Mouse (Mus musculus): ENCODE results near the gene Mycs. TPM values are rescaled to one million over a fixed set of nuclear protein-coding genes. Genes with fewer than 3 reads are reported as not detected.

Gene Mycs
- polyA plus RNA-seq (2014; fragmentation: Nextera tagmentation; extraction: Ambion mirVana): not detected in 2 replicates

DNA sequence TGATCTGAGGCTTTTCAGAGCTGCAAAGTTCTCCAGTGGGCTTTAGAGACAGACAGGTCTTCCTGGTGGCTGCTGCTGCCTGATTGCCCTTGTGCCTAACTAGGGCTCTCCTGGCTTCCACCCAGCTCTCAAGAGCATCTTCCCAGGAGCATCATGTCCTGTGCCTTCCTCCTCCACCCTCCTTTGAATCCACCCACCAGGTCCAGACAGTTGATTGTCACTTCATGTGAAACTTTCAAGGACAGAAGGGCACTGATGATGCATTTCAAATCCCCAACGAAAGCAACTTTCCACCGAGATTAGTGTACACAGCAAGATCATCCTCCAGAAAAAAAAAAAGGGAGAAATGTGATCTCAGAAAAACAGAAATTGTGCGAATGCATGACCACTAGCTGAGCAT lies at the start of gene Mycs:
Gene Mycs, minus strand, starts transcription at position 101 of the 400 bp plus-strand sequence.
- no peaks in the 10 kb centered on the region for H3K4me1 ChIP-seq (ENCODE audit: insufficient read depth)
- peak within 1 kb of the TSS; percentile 7; the same call in 1 of the 2 replicates for H3K4me2 ChIP-seq
- H3K36me3 ChIP-seq (ENCODE audit: insufficient read depth): no peaks in the 10 kb centered on the region
- no peak within 1 kb of the TSS for H3K4me3 ChIP-seq (ENCODE audit: low read depth, low read length)
- ATAC-seq (ENCODE audit: insufficient read depth) (no peak), DNase-seq (no peak)
- H3K9ac ChIP-seq: no peak within 1 kb of the TSS
- H3K27me3 ChIP-seq (ENCODE audit: insufficient read depth, low read length): no peaks in the 10 kb centered on the region
- 70% methylated on average over 3 of the region's 3 CpGs for WGBS
- no peaks in the 10 kb centered on the region for H3K9me3 ChIP-seq (ENCODE audit: low read depth, low read length)
- TF ChIP-seq CTCF (IDR thresholded peaks at IDR 0.05; ENCODE audit: low read depth): no peak
- H3K27ac ChIP-seq (ENCODE audit: low read depth): no peak within 1 kb of the TSS

DNA sequence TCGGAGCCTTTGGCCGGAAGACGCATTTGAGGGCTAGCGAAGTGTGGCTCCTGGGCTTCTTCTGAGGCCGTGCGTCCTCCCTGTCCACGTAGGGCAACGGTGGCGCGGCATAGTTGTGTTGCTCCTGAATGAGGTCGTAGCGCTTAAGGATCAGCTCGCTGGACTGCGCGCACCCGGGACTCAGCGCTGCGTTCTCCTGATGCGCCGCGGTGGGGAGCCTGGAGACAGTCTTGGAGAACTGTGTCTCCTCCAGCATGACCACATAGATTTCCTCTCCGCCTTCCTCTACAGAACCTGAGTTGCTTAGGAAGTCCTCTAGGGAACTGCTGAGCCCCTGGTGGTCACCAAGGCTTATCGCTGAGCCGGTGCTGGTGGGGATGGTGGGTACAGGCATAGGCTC lies 1.0 kb downstream of the Mycs start:
- DNase-seq: peak; percentile 0
- Histone ChIP-seq H3K27ac (ENCODE audit: low read depth) (no peak overlapping the region), H3K27me3 (ENCODE audit: insufficient read depth, low read length) (no peaks in the 10 kb centered on the region), H3K4me2 (peak overlapping the region; percentile 7; the same call in 1 of the 2 replicates), H3K36me3 (ENCODE audit: insufficient read depth) (no peaks in the 10 kb centered on the region), H3K9me3 (ENCODE audit: low read depth, low read length) (no peaks in the 10 kb centered on the region), H3K4me3 (ENCODE audit: low read depth, low read length) (no peak overlapping the region), H3K9ac (no peak overlapping the region), H3K4me1 (ENCODE audit: insufficient read depth) (no peaks in the 10 kb centered on the region)
- TF ChIP-seq CTCF (IDR thresholded peaks at IDR 0.05; ENCODE audit: low read depth): no peak
- WGBS: 18% methylated on average over 24 of the region's 24 CpGs
- no peak for ATAC-seq (ENCODE audit: insufficient read depth)

Other genes starting within 250 kb of the Mycs start
- gene Btbd35f7, start 199.8 kb upstream of the Mycs start, polyA plus RNA-seq (2014; fragmentation: Nextera tagmentation; extraction: Ambion mirVana): not detected in 2 replicates

All from lung, embryonic 14.5 days (tissue).